21 mouse cellular contexts compared by ENCODE assay signal in the genomic region with DNA sequence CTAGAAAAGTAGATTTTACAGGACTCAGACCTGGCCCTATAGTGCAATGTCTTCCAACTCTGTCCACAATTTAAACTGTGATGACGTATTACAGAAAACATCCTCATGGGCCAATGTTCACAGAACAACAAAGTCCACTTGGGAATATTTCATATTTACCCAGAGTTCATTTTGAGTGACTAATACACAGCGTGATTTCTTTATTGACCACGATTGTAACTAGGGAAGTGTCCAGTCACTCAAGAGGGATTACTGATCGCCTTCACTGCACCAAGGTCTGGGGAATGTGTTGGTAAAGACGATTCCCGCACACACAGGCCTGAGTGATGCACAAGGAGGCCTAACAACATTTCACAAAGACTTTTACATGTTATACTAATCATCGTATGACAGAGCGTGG.
"Had no signal": no experiment of that assay in that cellular context is flagged by ENCODE, and none has a peak within 500 bp of the region (broad histone marks: within the 10 kb centered on the region; RNA-seq: fewer than 3 reads in every experiment).

No protein-coding gene starts in this region.

- DNase-seq: liver, postnatal 0 days; lung, adult 2 months; lung, postnatal 14 days; lung, postnatal 4 days; midbrain, embryonic 14.5 days; retina, postnatal 1 day; right cerebral cortex, adult 18-20 months; right cerebral cortex, postnatal 25 days; right cerebral cortex, postnatal 4 days; spleen, adult 18-20 months; thymus, adult 2 months; thymus, postnatal 25 days; thymus, postnatal 4 days had no signal

- ATAC-seq: liver, postnatal 0 days; lung, postnatal 0 days; midbrain, embryonic 16.5 days had no signal

- H3K9ac ChIP-seq: liver, embryonic 15.5 days; liver, postnatal 0 days; lung, embryonic 15.5 days; neural tube, embryonic 13.5 days; neural tube, embryonic 15.5 days had no signal

- H3K9me3 ChIP-seq: liver, embryonic 15.5 days; lung, embryonic 15.5 days; midbrain, embryonic 10.5 days; neural tube, embryonic 13.5 days; neural tube, embryonic 15.5 days had no signal

- H3K27ac ChIP-seq: liver, embryonic 15.5 days; lung, embryonic 15.5 days; midbrain, embryonic 10.5 days; neural tube, embryonic 13.5 days; neural tube, embryonic 15.5 days had no signal

- H3K4me3 ChIP-seq: liver, embryonic 15.5 days; lung, embryonic 15.5 days; midbrain, embryonic 10.5 days; myocyte; neural tube, embryonic 13.5 days; neural tube, embryonic 15.5 days had no signal

- H3K36me3 ChIP-seq: liver, embryonic 15.5 days; lung, embryonic 15.5 days; midbrain, embryonic 10.5 days; neural tube, embryonic 13.5 days; neural tube, embryonic 15.5 days had no signal

- H3K4me2 ChIP-seq: liver, embryonic 15.5 days; lung, embryonic 15.5 days; neural tube, embryonic 13.5 days; neural tube, embryonic 15.5 days had no signal

- H3K27me3 ChIP-seq: liver, embryonic 15.5 days; lung, embryonic 15.5 days; neural tube, embryonic 13.5 days; neural tube, embryonic 15.5 days had no signal

- H3K4me1 ChIP-seq: liver, embryonic 15.5 days; lung, embryonic 15.5 days; midbrain, embryonic 10.5 days; neural tube, embryonic 15.5 days had no signal
